Mouse (Mus musculus) heart, postnatal 0 days (tissue): ENCODE results near the gene Prkn.

Source experiments
- CTCF ChIP-seq: IDR thresholded peaks from 2 replicates; pipeline ENCODE4 v1.5.1; 2016; ENCODE audit warnings: antibody characterized with exemption, control low read depth, low read depth
- EP300 ChIP-seq: IDR thresholded peaks from 2 replicates; pipeline ENCODE4 v1.6.1; 2016; ENCODE audit warnings: antibody characterized with exemption, low read depth

DNA sequence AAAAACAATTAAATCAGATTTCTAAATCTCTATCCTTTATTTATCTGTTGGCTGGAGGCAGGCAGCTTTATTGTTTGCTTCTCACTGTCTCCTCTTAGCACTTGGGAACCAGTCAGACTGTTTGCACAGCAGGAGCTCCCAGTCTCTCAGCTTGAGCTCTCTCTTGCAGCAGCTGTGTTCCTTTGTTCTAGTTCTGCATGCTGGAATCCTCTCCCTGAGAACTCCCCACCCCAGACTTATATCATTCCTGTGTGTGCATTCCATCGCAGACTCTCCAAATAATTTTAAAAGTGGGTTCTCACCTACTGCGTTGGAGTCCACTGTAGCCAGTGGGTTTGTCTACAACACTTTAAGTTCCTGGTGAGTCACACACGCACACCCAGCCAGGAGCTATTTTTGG lies 1181.1 kb downstream of the Prkn start:
- TF ChIP-seq CTCF: no peak
- no peak for TF ChIP-seq EP300
